Mouse (Mus musculus) heart, embryonic 11.5 days (tissue): ENCODE results near the gene Slc9a9. TPM values are rescaled to one million over a fixed set of nuclear protein-coding genes. Genes with fewer than 3 reads are reported as not detected.

ENCODE experiments used
- ATAC-seq: fragments of 200-750 bp; cut with Nextera tagmentation; replicated peaks from 2 replicates; pipeline ENCODE4 v1.8.0; 2017; ENCODE audit warnings: moderate library complexity; ENCODE audit not compliant: insufficient number of reproducible peaks, low FRiP score, low TSS enrichment
- H3K27ac ChIP-seq: fragments of 300-500 bp; sonication (generic); 2 replicates; pipeline ENCODE4 v1.5.1; 2014; ENCODE audit warnings: mild to moderate bottlenecking, low read depth, low read length
- H3K27me3 ChIP-seq: fragments of 300-500 bp; sonication (generic); 2 replicates; pipeline ENCODE4 v1.6.1; 2014; ENCODE audit warnings: mild to moderate bottlenecking, low read length, mixed read lengths; ENCODE audit not compliant: control insufficient read depth, insufficient read depth
- H3K36me3 ChIP-seq: fragments of 300-500 bp; sonication (generic); 2 replicates; pipeline ENCODE4 v1.6.1; 2014; ENCODE audit warnings: mild to moderate bottlenecking, low read length, moderate library complexity, mixed read lengths; ENCODE audit not compliant: control insufficient read depth, insufficient read depth
- H3K4me1 ChIP-seq: fragments of 300-500 bp; sonication (generic); 2 replicates; pipeline ENCODE4 v1.6.1; 2014; ENCODE audit warnings: low read length; ENCODE audit not compliant: control insufficient read depth, insufficient read depth
- H3K4me2 ChIP-seq: fragments of 300-500 bp; sonication (generic); 2 replicates; pipeline ENCODE4 v1.6.1; 2014; ENCODE audit warnings: mild to moderate bottlenecking, moderate library complexity
- H3K4me3 ChIP-seq: fragments of 300-500 bp; sonication (generic); 2 replicates; pipeline ENCODE4 v1.5.1; 2014; ENCODE audit warnings: low read depth, low read length
- H3K9ac ChIP-seq: fragments of 300-500 bp; sonication (generic); 2 replicates; pipeline ENCODE4 v1.6.1; 2014; ENCODE audit warnings: mild to moderate bottlenecking, low read depth, low read length, moderate library complexity
- H3K9me3 ChIP-seq: fragments of 300-500 bp; sonication (generic); replicated peaks from 2 replicates; pipeline ENCODE4 v1.6.1; 2016; ENCODE audit warnings: low read length; ENCODE audit not compliant: control insufficient read depth
- WGBS: fragments of 180-500 bp; shearing (Covaris S2); extraction: QIAGEN DNeasy Blood & Tissue Kit; methylation state at CpG from one replicate; pipeline ENCODE4 v1.1.7; 2014; ENCODE audit not compliant: insufficient replicate concordance; 5-methylcytosine and 5-hydroxymethylcytosine counted together
- polyA plus RNA-seq: library from polyadenylated mRNA; unstranded; fragments of >200 nt; fragmentation: Nextera tagmentation; extraction: Ambion mirVana; gene quantifications from 2 replicates; pipeline ENCODE4 v1.2.1, GENCODE M21; 2014

Slc9a9 gene
- polyA plus RNA-seq, 1 experiment from 2014 or later, result 4.1 TPM

- Histone ChIP-seq H3K9me3 (no peaks in the 10 kb centered on the region), H3K36me3 (no peaks in the 10 kb centered on the region), H3K9ac (no peak overlapping the region), H3K27me3 (no peaks in the 10 kb centered on the region; the same call in 1 of the 2 replicates), H3K4me3 (no peak overlapping the region), H3K4me1 (no peaks in the 10 kb centered on the region), H3K4me2 (no peak overlapping the region), H3K27ac (no peak overlapping the region)
- ATAC-seq, result no peak
- 58% methylated on average over 3 of the region's 3 CpGs for WGBS
Observed at GRCm38 (mm10) chr9:95150597-95150996, 480.9 kb downstream of the Slc9a9 start.

GRCm38 (mm10) chr9:95150998-95151397 lies 481.3 kb downstream of the Slc9a9 start:
- 77% methylated on average over 4 of the region's 4 CpGs for WGBS
- Histone ChIP-seq H3K27ac (no peak overlapping the region), H3K9ac (no peak overlapping the region), H3K9me3 (no peaks in the 10 kb centered on the region), H3K4me3 (no peak overlapping the region), H3K27me3 (no peaks in the 10 kb centered on the region; the same call in 1 of the 2 replicates), H3K4me2 (no peak overlapping the region), H3K36me3 (no peaks in the 10 kb centered on the region), H3K4me1 (no peaks in the 10 kb centered on the region)
- no peak for ATAC-seq

- H3K36me3 ChIP-seq, result no peaks in the 10 kb centered on the region
- 64% methylated on average over 4 of the region's 4 CpGs for WGBS
- H3K4me1 ChIP-seq, result no peaks in the 10 kb centered on the region
- ATAC-seq, result no peak
- H3K4me3 ChIP-seq, result no peak overlapping the region
- no peak overlapping the region for H3K27ac ChIP-seq
- no peaks in the 10 kb centered on the region; the same call in 1 of the 2 replicates for H3K27me3 ChIP-seq
- no peaks in the 10 kb centered on the region for H3K9me3 ChIP-seq
- H3K9ac ChIP-seq, result no peak overlapping the region
- no peak overlapping the region for H3K4me2 ChIP-seq
Observed at GRCm38 (mm10) chr9:95151746-95152145, 482.0 kb downstream of the Slc9a9 start.

- no peak for ATAC-seq
- H3K4me2 ChIP-seq, result no peak overlapping the region
- no peak overlapping the region for H3K27ac ChIP-seq
- H3K27me3 ChIP-seq, result no peaks in the 10 kb centered on the region; the same call in 1 of the 2 replicates
- 69% methylated on average over 6 of the region's 6 CpGs for WGBS
- H3K9me3 ChIP-seq, result no peaks in the 10 kb centered on the region
- no peaks in the 10 kb centered on the region for H3K36me3 ChIP-seq
- no peak overlapping the region for H3K9ac ChIP-seq
- no peaks in the 10 kb centered on the region for H3K4me1 ChIP-seq
- no peak overlapping the region for H3K4me3 ChIP-seq
Observed at GRCm38 (mm10) chr9:95153966-95154365, 484.3 kb downstream of the Slc9a9 start.

- H3K4me1 ChIP-seq, result no peaks in the 10 kb centered on the region
- no peak overlapping the region for H3K4me3 ChIP-seq
- no peak for ATAC-seq
- H3K4me2 ChIP-seq, result no peak overlapping the region
- WGBS, result 67% methylated on average over 4 of the region's 4 CpGs
- no peak overlapping the region for H3K27ac ChIP-seq
- no peak overlapping the region for H3K9ac ChIP-seq
- H3K9me3 ChIP-seq, result no peaks in the 10 kb centered on the region
- no peaks in the 10 kb centered on the region for H3K27me3 ChIP-seq
- H3K36me3 ChIP-seq, result no peaks in the 10 kb centered on the region
Observed at GRCm38 (mm10) chr9:95157948-95158347, 488.2 kb downstream of the Slc9a9 start.

GRCm38 (mm10) chr9:95158916-95159315 lies 489.2 kb downstream of the Slc9a9 start:
- no peak overlapping the region for H3K9ac ChIP-seq
- WGBS, result 84% methylated on average over 8 of the region's 8 CpGs
- no peak for ATAC-seq
- no peaks in the 10 kb centered on the region for H3K36me3 ChIP-seq
- H3K4me1 ChIP-seq, result no peaks in the 10 kb centered on the region
- no peak overlapping the region for H3K4me2 ChIP-seq
- H3K27me3 ChIP-seq, result no peaks in the 10 kb centered on the region
- no peak overlapping the region for H3K4me3 ChIP-seq
- H3K27ac ChIP-seq, result no peak overlapping the region
- H3K9me3 ChIP-seq, result no peaks in the 10 kb centered on the region

GRCm38 (mm10) chr9:95160575-95161300 lies 491.0 kb downstream of the Slc9a9 start:
- Histone ChIP-seq H3K27ac (no peak overlapping the region), H3K27me3 (no peaks in the 10 kb centered on the region), H3K4me2 (no peak overlapping the region), H3K9me3 (no peaks in the 10 kb centered on the region), H3K4me1 (no peaks in the 10 kb centered on the region), H3K4me3 (no peak overlapping the region), H3K36me3 (no peaks in the 10 kb centered on the region), H3K9ac (no peak overlapping the region)
- WGBS, result 85% methylated on average over 7 of the region's 7 CpGs
- no peak for ATAC-seq

GRCm38 (mm10) chr9:95161699-95162098 lies 492.0 kb downstream of the Slc9a9 start:
- no peak for ATAC-seq
- H3K4me1 ChIP-seq, result no peaks in the 10 kb centered on the region
- H3K27ac ChIP-seq, result no peak overlapping the region
- no peaks in the 10 kb centered on the region for H3K9me3 ChIP-seq
- 70% methylated on average over 2 of the region's 2 CpGs for WGBS
- no peak overlapping the region for H3K4me2 ChIP-seq
- no peaks in the 10 kb centered on the region for H3K27me3 ChIP-seq
- no peaks in the 10 kb centered on the region for H3K36me3 ChIP-seq
- no peak overlapping the region for H3K9ac ChIP-seq
- H3K4me3 ChIP-seq, result no peak overlapping the region

GRCm38 (mm10) chr9:95166224-95166623 lies 496.5 kb downstream of the Slc9a9 start:
- H3K27ac ChIP-seq, result no peak overlapping the region
- H3K4me1 ChIP-seq, result no peaks in the 10 kb centered on the region
- no peak overlapping the region for H3K4me2 ChIP-seq
- H3K36me3 ChIP-seq, result no peaks in the 10 kb centered on the region
- H3K9ac ChIP-seq, result no peak overlapping the region
- no peaks in the 10 kb centered on the region for H3K27me3 ChIP-seq
- WGBS, result 75% methylated on average over 4 of the region's 4 CpGs
- no peak overlapping the region for H3K4me3 ChIP-seq
- ATAC-seq, result no peak
- no peaks in the 10 kb centered on the region for H3K9me3 ChIP-seq
